Comparison of ENCODE assay signal across 26 mouse cellular contexts in the genomic region with DNA sequence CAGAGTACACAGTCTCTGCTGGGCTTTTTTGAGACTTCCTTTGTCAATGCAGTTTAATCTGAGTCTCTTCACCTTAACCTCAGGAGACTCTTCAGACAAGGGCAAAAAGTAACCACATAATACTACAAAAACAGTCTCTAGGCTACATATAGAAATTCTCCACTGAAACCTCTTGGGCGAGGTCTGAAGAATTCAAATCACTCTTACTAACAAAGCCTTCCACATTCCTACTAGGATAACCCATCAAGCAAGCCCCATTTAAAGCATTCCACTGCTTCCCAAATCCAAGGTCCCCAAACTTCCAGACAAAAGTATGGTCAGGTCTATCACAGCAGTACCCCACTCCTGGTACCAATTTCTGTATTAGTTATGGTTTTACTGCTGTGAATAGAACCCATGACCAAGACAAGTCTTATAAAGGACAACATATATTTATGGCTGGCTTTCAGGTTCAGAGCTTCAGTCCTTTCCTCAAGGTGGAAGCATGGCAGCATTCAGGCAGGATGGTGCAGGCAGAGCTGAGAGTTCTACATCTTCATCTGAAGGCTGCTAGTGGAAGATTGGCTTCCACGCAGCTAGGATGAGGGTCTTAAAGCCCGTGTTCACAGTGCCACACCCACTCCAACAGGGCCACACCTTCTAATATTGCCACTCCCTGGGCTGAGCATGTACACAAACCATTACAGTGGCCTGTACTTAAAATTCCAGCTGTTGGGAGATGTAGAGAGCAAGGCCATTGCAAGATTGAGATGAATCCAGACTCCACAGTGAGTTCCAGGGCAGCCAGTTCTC. TPM values are rescaled to one million over a fixed set of nuclear protein-coding genes. Genes with fewer than 3 reads are reported as not detected.
A peak's percentile ranks its signal among the peaks of the same experiment; 100 is the strongest.
DNase-seq lines count a peak whose midpoint lies in the region; ATAC-seq and TF ChIP-seq lines count a peak whose summit lies in the region.
"Had no signal": no experiment of that assay in that cellular context is flagged by ENCODE, and none has a peak within 500 bp of the region (broad histone marks: within the 10 kb centered on the region; RNA-seq: fewer than 3 reads in every experiment).

No protein-coding gene starts in this region.

- WGBS in liver, postnatal 0 days (ENCODE audit: insufficient replicate concordance), result 86% methylated on average over 3 of the region's 3 CpGs
- WGBS in liver, embryonic 15.5 days (ENCODE audit: insufficient replicate concordance), result 72% methylated on average over 3 of the region's 3 CpGs
- 75% methylated on average over 3 of the region's 3 CpGs for WGBS in liver, embryonic 11.5 days
- 67% methylated on average over 3 of the region's 3 CpGs for WGBS in liver, embryonic 16.5 days (ENCODE audit: insufficient replicate concordance)

- H3K9ac ChIP-seq in liver, postnatal 0 days (replicated peaks), result no peak overlapping the region
- H3K9ac ChIP-seq in liver, embryonic 15.5 days, result no peak overlapping the region
- H3K9ac ChIP-seq in liver, embryonic 11.5 days (ENCODE audit: low read depth, low read length), result no peak overlapping the region
- H3K9ac ChIP-seq in liver, embryonic 16.5 days (ENCODE audit: low read depth, low read length), result no peak overlapping the region
- H3K9ac ChIP-seq: embryonic facial prominence, embryonic 12.5 days; forebrain, embryonic 13.5 days; forebrain, embryonic 15.5 days; forebrain, postnatal 0 days had no signal

- no peak for ATAC-seq in liver, postnatal 0 days
- 0 out of 2 replicates have a peak, but pooled peaks have one; percentile 15 for ATAC-seq in liver, embryonic 15.5 days (ENCODE audit: insufficient read depth)
- no peak for ATAC-seq in liver, embryonic 11.5 days (replicated peaks; ENCODE audit: low FRiP score)
- 0 out of 2 replicates have a peak, but pooled peaks have one; percentile 39 for ATAC-seq in liver, embryonic 16.5 days (ENCODE audit: low read depth)
- ATAC-seq in granulocyte monocyte progenitor cell, adult 5-6 weeks (replicated peaks; ENCODE audit: poor library complexity, severe bottlenecking), result no peak
- ATAC-seq: activated CD4-positive, CD25-positive, alpha-beta regulatory T cell, adult 4 months; CD4-positive, CD25-positive, alpha-beta regulatory T cell, adult 4 months; forebrain, embryonic 13.5 days; forebrain, embryonic 15.5 days; forebrain, postnatal 0 days; Patski had no signal

- no peak overlapping the region for H3K4me2 ChIP-seq in liver, postnatal 0 days (ENCODE audit: low read depth, low read length)
- no peak overlapping the region for H3K4me2 ChIP-seq in liver, embryonic 15.5 days
- H3K4me2 ChIP-seq in liver, embryonic 11.5 days, result no peak overlapping the region
- no peak overlapping the region for H3K4me2 ChIP-seq in liver, embryonic 16.5 days (ENCODE audit: low read depth, low read length)
- H3K4me2 ChIP-seq: embryonic facial prominence, embryonic 12.5 days; forebrain, embryonic 13.5 days; forebrain, embryonic 15.5 days had no signal

- H3K27me3 ChIP-seq in liver, postnatal 0 days (ENCODE audit: insufficient read depth, low read length), result no peaks in the 10 kb centered on the region
- H3K27me3 ChIP-seq in liver, embryonic 15.5 days, result no peaks in the 10 kb centered on the region
- no peaks in the 10 kb centered on the region for H3K27me3 ChIP-seq in liver, embryonic 11.5 days (replicated peaks; ENCODE audit: control insufficient read depth, insufficient read depth, low read length)
- H3K27me3 ChIP-seq in liver, embryonic 16.5 days (ENCODE audit: control insufficient read depth, insufficient read depth, low read depth, low read length), result no peaks in the 10 kb centered on the region
- H3K27me3 ChIP-seq: CH12.LX; embryonic facial prominence, embryonic 12.5 days; forebrain, embryonic 13.5 days; forebrain, embryonic 15.5 days; Patski had no signal

- peaks cover 11% of the 10 kb centered on the region; the same call in 1 of the 2 replicates for H3K36me3 ChIP-seq in liver, postnatal 0 days (replicated peaks; ENCODE audit: insufficient read depth, low read length)
- H3K36me3 ChIP-seq in liver, embryonic 15.5 days (replicated peaks), result peaks cover 62% of the 10 kb centered on the region
- H3K36me3 ChIP-seq in liver, embryonic 11.5 days (ENCODE audit: control insufficient read depth, insufficient read depth, low read length), result peaks cover 9% of the 10 kb centered on the region
- peaks cover 12% of the 10 kb centered on the region; the same call in 1 of the 2 replicates for H3K36me3 ChIP-seq in liver, embryonic 16.5 days (ENCODE audit: control insufficient read depth, insufficient read depth)
- H3K36me3 ChIP-seq: forebrain, embryonic 15.5 days had no signal

- no peaks in the 10 kb centered on the region for H3K9me3 ChIP-seq in liver, postnatal 0 days (ENCODE audit: low read length)
- no peaks in the 10 kb centered on the region for H3K9me3 ChIP-seq in liver, embryonic 15.5 days (replicated peaks)
- no peaks in the 10 kb centered on the region for H3K9me3 ChIP-seq in liver, embryonic 11.5 days (ENCODE audit: control insufficient read depth, low read length)
- H3K9me3 ChIP-seq in liver, embryonic 16.5 days (replicated peaks; ENCODE audit: control insufficient read depth, low read length), result no peaks in the 10 kb centered on the region; the same call in 1 of the 2 replicates
- H3K9me3 ChIP-seq: embryonic facial prominence, embryonic 10.5 days; embryonic facial prominence, embryonic 12.5 days; forebrain, embryonic 13.5 days; forebrain, embryonic 15.5 days had no signal

- no peak overlapping the region for H3K27ac ChIP-seq in liver, postnatal 0 days (ENCODE audit: low read depth)
- H3K27ac ChIP-seq in liver, embryonic 15.5 days (replicated peaks), result no peak overlapping the region
- H3K27ac ChIP-seq in liver, embryonic 11.5 days (ENCODE audit: low read depth, low read length), result no peak overlapping the region
- H3K27ac ChIP-seq in liver, embryonic 16.5 days (ENCODE audit: low read length), result no peak overlapping the region
- H3K27ac ChIP-seq: embryonic facial prominence, embryonic 10.5 days; embryonic facial prominence, embryonic 12.5 days; forebrain, embryonic 13.5 days; forebrain, embryonic 15.5 days had no signal

- DNase-seq in liver (peak; percentile 6), R1 (ENCODE audit: low read depth, low spot score) (peak; percentile 87)
- DNase-seq in liver, postnatal 0 days, result no peak
- DNase-seq in liver, embryonic 11.5 days (ENCODE audit: low spot score), result no peak
- DNase-seq in urinary bladder, adult 18-20 months (ENCODE audit: low spot score in 2 of 2), result no peak
- DNase-seq: adrenal gland, adult 8-10 months; adrenal gland, postnatal 14 days; adrenal gland, postnatal 36 days; B cell, adult 2 months; cerebellum, adult 11-12 months; cerebellum, adult 2 months; cerebellum, adult 9-10 months; cerebellum, postnatal 10 days; cerebellum, postnatal 25 days; forebrain, postnatal 0 days had no signal

- TF ChIP-seq EP300 in liver, postnatal 0 days (IDR thresholded peaks at IDR 0.05; ENCODE audit: low read depth), result no peak

- H3K4me1 ChIP-seq in liver, postnatal 0 days (ENCODE audit: insufficient read depth), result no peaks in the 10 kb centered on the region
- H3K4me1 ChIP-seq in liver, embryonic 15.5 days (replicated peaks), result peaks cover 16% of the 10 kb centered on the region
- H3K4me1 ChIP-seq in liver, embryonic 11.5 days (replicated peaks; ENCODE audit: control insufficient read depth, insufficient read depth, low read length), result no peaks in the 10 kb centered on the region; the same call in 1 of the 2 replicates
- H3K4me1 ChIP-seq in liver, embryonic 16.5 days (ENCODE audit: control insufficient read depth, low read depth, low read length), result peaks cover 8% of the 10 kb centered on the region
- H3K4me1 ChIP-seq: embryonic facial prominence, embryonic 10.5 days; embryonic facial prominence, embryonic 12.5 days; forebrain, embryonic 13.5 days; forebrain, embryonic 15.5 days had no signal

- H3K4me3 ChIP-seq in liver, postnatal 0 days (ENCODE audit: low read depth, low read length), result no peak overlapping the region
- H3K4me3 ChIP-seq in liver, embryonic 15.5 days (replicated peaks), result no peak overlapping the region
- no peak overlapping the region for H3K4me3 ChIP-seq in liver, embryonic 11.5 days (ENCODE audit: low read depth, low read length)
- H3K4me3 ChIP-seq in liver, embryonic 16.5 days (ENCODE audit: low read depth, low read length), result no peak overlapping the region
- H3K4me3 ChIP-seq: embryonic facial prominence, embryonic 10.5 days; embryonic facial prominence, embryonic 12.5 days; forebrain, embryonic 13.5 days; forebrain, embryonic 15.5 days had no signal

- no peak for TF ChIP-seq CTCF in liver, postnatal 0 days (IDR thresholded peaks at IDR 0.05; ENCODE audit: low read depth)

RNA-seq across cellular contexts. Expression of a gene that starts 22.6 kb away (rescaled TPM):
- polyA plus RNA-seq in liver, postnatal 0 days (2015; fragmentation: Nextera tagmentation; extraction: Ambion mirVana), result 1.5 TPM in 2 replicates
- 3.2 and 3.7 TPM in 2 replicates for polyA plus RNA-seq in liver, embryonic 15.5 days (2015; fragmentation: Nextera tagmentation; extraction: Ambion mirVana)
- polyA plus RNA-seq in liver, embryonic 11.5 days (2014; fragmentation: Nextera tagmentation; extraction: Ambion mirVana), result 3.5 and 3.7 TPM in 2 replicates
- 3.3 and 3.4 TPM in 2 replicates for polyA plus RNA-seq in liver, embryonic 16.5 days (2015; fragmentation: Nextera tagmentation; extraction: Ambion mirVana)
- total RNA-seq in granulocyte monocyte progenitor cell, adult 5-6 weeks (2014; fragmentation: Nextera tagmentation), result 7.6 and 12.6 TPM in 2 replicates
- 8.8 and 9.6 TPM in 2 replicates for total RNA-seq in granulocyte monocyte progenitor cell, adult 5-6 weeks (2017)

Comparison
In these comparisons a context has a peak if more than half of its experiments do, and no peak if none do; other contexts are left out.
1. DNase-seq: peak in liver (single experiment) and R1 (single experiment); none in liver, postnatal 0 days (single experiment), liver, embryonic 11.5 days (single experiment) and urinary bladder, adult 18-20 months (0 of 2).
2. ATAC-seq: peak in liver, embryonic 15.5 days (single experiment) and liver, embryonic 16.5 days (single experiment); none in liver, postnatal 0 days (single experiment), liver, embryonic 11.5 days (single experiment) and granulocyte monocyte progenitor cell, adult 5-6 weeks (single experiment).